Mouse (Mus musculus): ENCODE data around the gene Pebp1. TPM values are rescaled to one million over a fixed set of nuclear protein-coding genes. Genes with fewer than 3 reads are reported as not detected.

The Pebp1 gene
- total RNA-seq (2023): 10 to 100 TPM; 55.8 to 58.2 TPM

GRCm38 (mm10) chr5:117286831-117287822 is at the start of gene Pebp1:
Pebp1 (minus strand) TSS chr5:117287625.

DNA sequence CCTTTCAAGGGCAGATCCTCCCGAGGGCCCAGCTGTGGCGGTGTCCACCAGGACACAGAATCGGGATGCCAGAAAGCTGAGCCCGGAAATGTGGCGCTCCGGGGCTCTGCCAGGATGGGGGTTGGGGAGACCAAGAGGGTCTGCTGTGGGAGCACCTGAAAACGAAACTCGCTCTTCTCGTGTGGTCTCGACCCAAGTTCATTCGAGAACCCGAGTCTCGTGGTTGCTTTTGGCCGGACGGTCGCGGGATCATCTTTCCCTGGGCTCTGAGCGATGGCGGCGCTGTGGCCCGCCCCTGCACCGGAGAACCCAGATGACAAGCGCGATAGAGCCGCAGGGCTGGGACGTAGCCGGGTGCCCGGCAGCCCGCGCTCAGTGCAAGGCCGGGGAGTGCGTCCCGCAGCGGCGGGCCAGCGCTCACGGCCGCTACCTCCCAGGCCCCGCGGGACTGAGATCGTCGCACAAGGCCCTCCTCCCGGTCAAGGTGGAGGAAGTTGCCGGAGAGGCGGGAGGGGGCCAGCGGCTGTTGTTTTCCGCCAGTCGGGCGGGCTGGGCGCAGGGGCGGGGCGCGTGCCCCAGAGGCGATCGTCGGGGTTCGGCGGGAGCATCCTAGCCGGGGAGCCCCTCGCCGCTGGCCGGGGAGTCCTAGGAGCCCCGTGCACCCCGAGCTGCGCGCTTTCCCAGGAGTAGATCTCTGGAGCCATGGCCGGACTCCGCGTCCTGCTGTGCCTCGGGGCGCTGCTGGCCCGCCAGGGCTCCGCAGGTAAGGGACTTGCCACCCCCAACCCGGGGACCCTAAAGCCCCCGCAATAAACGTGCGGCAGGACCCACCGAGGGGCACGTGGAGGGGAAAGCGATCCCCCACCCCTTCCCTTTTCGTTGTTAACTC is 31.6 kb upstream of the Pebp1 start, which contains the start of gene Vsig10:
Gene Vsig10 (plus strand): TSS at position 343 of the 889 bp plus-strand sequence.

Other genes starting within 250 kb of the Pebp1 start
- gene Suds3, start 171.5 kb downstream of the Pebp1 start, total RNA-seq (2023): 10 to 100 TPM; 61.5 to 62.6 TPM
- gene Taok3, start 167.5 kb downstream of the Pebp1 start, total RNA-seq (2023): 100 to 1,000 TPM; 156 to 175 TPM
- gene Vsig10, start 31.5 kb upstream of the Pebp1 start, total RNA-seq (2023): 1 to 10 TPM; 4.4 to 5.8 TPM
- gene Wsb2, start 69.7 kb upstream of the Pebp1 start, total RNA-seq (2023): 10 to 100 TPM; 60.8 to 63.9 TPM
- 10 to 100 TPM; 12.9 to 13.6 TPM for gene Rfc5, start 101.4 kb upstream of the Pebp1 start, total RNA-seq (2023)
- 1 to 10 TPM; 5.1 to 5.3 TPM for gene Ksr2, start 126.4 kb upstream of the Pebp1 start, total RNA-seq (2023)

Measured in monocyte, adult 59 days (primary cell).